Mouse (Mus musculus): ENCODE measurements around the gene Ldlrad2. TPM values are rescaled to one million over a fixed set of nuclear protein-coding genes. Genes with fewer than 3 reads are reported as not detected.

Ldlrad2 gene
- polyA plus RNA-seq, 1 experiment from 2014 or later, result not detected

DNA sequence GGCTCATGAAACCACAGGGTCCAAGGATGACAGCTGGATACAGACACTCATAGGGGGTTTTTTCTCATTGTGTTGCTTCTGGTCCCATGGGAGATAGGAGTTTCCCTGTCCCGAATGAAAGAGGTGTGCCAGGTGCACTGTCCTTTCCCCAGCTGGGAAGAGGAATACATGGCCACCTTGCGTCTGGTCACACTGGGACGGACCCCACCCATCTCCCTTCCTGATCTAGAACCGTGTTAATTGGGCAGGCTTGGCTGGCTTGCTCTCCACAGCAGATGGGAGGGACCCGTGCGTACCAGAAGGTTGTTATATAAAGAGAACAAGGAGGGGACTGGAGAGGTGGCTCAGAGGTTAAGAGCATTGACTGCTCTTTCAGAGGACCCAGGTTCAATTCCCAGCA is 46.5 kb downstream of the Ldlrad2 start:
- Histone ChIP-seq H3K4me2 (no peak overlapping the region), H3K27me3 (ENCODE audit: control insufficient read depth, insufficient read depth, low read length) (no peaks in the 10 kb centered on the region), H3K4me1 (ENCODE audit: control insufficient read depth, insufficient read depth, low read length) (no peaks in the 10 kb centered on the region), H3K36me3 (ENCODE audit: control insufficient read depth, insufficient read depth, low read length) (no peaks in the 10 kb centered on the region; the same call in 1 of the 2 replicates), H3K9ac (ENCODE audit: low read length) (no peak overlapping the region), H3K27ac (ENCODE audit: low read depth, low read length) (no peak overlapping the region), H3K9me3 (ENCODE audit: control insufficient read depth, low read length) (no peaks in the 10 kb centered on the region), H3K4me3 (ENCODE audit: low read depth, low read length) (no peak overlapping the region)
- ATAC-seq (ENCODE audit: low FRiP score) (no peak), DNase-seq (ENCODE audit: low spot score, missing footprints) (no peak)
- 92% methylated on average over 6 of the region's 6 CpGs for WGBS

DNA sequence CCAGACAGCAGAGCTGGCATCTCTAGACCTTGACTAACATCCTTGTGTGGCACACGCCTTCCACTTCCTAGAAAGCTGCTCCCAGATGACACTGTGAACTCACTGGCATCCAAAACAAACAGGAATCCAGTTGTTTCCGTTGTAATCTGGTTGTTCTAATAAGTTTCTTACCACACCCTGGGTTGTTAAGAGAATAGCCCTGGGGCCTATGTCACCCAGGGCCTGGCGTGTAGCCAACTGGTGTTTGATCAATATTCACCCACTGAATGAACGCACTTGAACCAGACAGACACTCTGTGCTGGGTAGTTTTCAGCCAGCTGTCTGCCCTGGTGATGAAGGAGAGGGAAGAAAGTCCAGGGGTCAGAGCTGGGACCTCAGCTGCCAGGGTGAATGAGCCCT is 47.0 kb downstream of the Ldlrad2 start:
- H3K27ac ChIP-seq (ENCODE audit: low read depth, low read length), result no peak overlapping the region
- H3K9ac ChIP-seq (ENCODE audit: low read length), result no peak overlapping the region
- no peak for DNase-seq (ENCODE audit: low spot score, missing footprints)
- H3K27me3 ChIP-seq (ENCODE audit: control insufficient read depth, insufficient read depth, low read length), result no peaks in the 10 kb centered on the region
- WGBS, result 90% methylated on average over 4 of the region's 4 CpGs
- H3K9me3 ChIP-seq (ENCODE audit: control insufficient read depth, low read length), result no peaks in the 10 kb centered on the region
- H3K4me2 ChIP-seq, result no peak overlapping the region
- peaks cover 3% of the 10 kb centered on the region; the same call in 1 of the 2 replicates for H3K36me3 ChIP-seq (ENCODE audit: control insufficient read depth, insufficient read depth, low read length)
- H3K4me1 ChIP-seq (ENCODE audit: control insufficient read depth, insufficient read depth, low read length), result no peaks in the 10 kb centered on the region
- no peak overlapping the region for H3K4me3 ChIP-seq (ENCODE audit: low read depth, low read length)
- no peak for ATAC-seq (ENCODE audit: low FRiP score)

DNA sequence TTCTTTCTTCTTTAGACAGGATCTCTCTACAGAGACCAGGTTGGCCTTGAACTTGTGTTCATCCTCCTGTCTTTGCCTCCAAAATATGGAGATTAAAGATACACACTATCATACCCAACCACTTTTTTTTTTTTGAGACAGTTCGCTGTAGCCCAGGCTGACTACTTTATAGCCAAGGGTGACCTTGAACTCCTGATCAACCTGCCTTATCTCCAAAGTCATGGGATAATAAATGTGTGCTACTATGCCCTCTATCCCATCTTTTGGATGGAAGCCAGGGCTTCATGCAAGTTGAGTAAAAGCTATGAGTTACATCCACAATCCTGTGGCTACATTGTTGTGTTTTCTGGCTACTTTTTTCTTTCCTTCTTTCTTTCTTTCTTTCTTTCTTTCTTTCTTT is 48.9 kb downstream of the Ldlrad2 start:
- ATAC-seq (ENCODE audit: low FRiP score), result no peak
- no peak overlapping the region for H3K4me3 ChIP-seq (ENCODE audit: low read depth, low read length)
- H3K27me3 ChIP-seq (ENCODE audit: control insufficient read depth, insufficient read depth, low read length), result no peaks in the 10 kb centered on the region
- no peak overlapping the region for H3K4me2 ChIP-seq
- 100% methylated on average over 1 of the region's 1 CpGs for WGBS
- H3K36me3 ChIP-seq (ENCODE audit: control insufficient read depth, insufficient read depth, low read length), result peaks cover 3% of the 10 kb centered on the region; the same call in 1 of the 2 replicates
- DNase-seq (ENCODE audit: low spot score, missing footprints), result no peak
- H3K27ac ChIP-seq (ENCODE audit: low read depth, low read length), result no peak overlapping the region
- no peak overlapping the region for H3K9ac ChIP-seq (ENCODE audit: low read length)
- H3K9me3 ChIP-seq (ENCODE audit: control insufficient read depth, low read length), result no peaks in the 10 kb centered on the region
- H3K4me1 ChIP-seq (ENCODE audit: control insufficient read depth, insufficient read depth, low read length), result no peaks in the 10 kb centered on the region

Small RNAs within 50 kb of the gene (microRNA-seq; reads per million reads assigned to microRNA genes)
- 0.76 reads per million for gene Mir7018

Other genes starting within 250 kb of the Ldlrad2 start
- gene Cdc42, start 216.8 kb downstream of the Ldlrad2 start, polyA plus RNA-seq (2014; fragmentation: Nextera tagmentation; extraction: Ambion mirVana), result 710 and 751 TPM in 2 replicates
- not detected in 2 replicates for gene Cela3a, start 164.8 kb downstream of the Ldlrad2 start, polyA plus RNA-seq (2014; fragmentation: Nextera tagmentation; extraction: Ambion mirVana)
- gene Cela3b, start 144.0 kb downstream of the Ldlrad2 start, polyA plus RNA-seq (2014; fragmentation: Nextera tagmentation; extraction: Ambion mirVana), result not detected in 2 replicates
- gene 1700013G24Rik, start 121.3 kb downstream of the Ldlrad2 start, polyA plus RNA-seq (2014; fragmentation: Nextera tagmentation; extraction: Ambion mirVana), result not detected in 2 replicates
- gene Hspg2, start 105.8 kb downstream of the Ldlrad2 start, polyA plus RNA-seq (2014; fragmentation: Nextera tagmentation; extraction: Ambion mirVana), result 9.6 and 11.2 TPM in 2 replicates
- gene Usp48, start 19.2 kb upstream of the Ldlrad2 start, polyA plus RNA-seq (2014; fragmentation: Nextera tagmentation; extraction: Ambion mirVana), result 72.5 and 77.2 TPM in 2 replicates
- 4.6 and 4.9 TPM in 2 replicates for gene Rap1gap, start 90.2 kb upstream of the Ldlrad2 start, polyA plus RNA-seq (2014; fragmentation: Nextera tagmentation; extraction: Ambion mirVana)
- 23.7 and 24.5 TPM in 2 replicates for gene Alpl, start 221.8 kb upstream of the Ldlrad2 start, polyA plus RNA-seq (2014; fragmentation: Nextera tagmentation; extraction: Ambion mirVana)